Mouse (Mus musculus): ENCODE measurements around the gene Defa21. TPM values are rescaled to one million over a fixed set of nuclear protein-coding genes. Genes with fewer than 3 reads are reported as not detected.
"Not testable (repeated sequence)": the region's sequence is repeated elsewhere in the genome, so short reads cannot be mapped to it uniquely, and the experiment has no call there.

The Defa21 gene
- polyA plus RNA-seq, 1 experiment from 2014 or later: not detected

DNA sequence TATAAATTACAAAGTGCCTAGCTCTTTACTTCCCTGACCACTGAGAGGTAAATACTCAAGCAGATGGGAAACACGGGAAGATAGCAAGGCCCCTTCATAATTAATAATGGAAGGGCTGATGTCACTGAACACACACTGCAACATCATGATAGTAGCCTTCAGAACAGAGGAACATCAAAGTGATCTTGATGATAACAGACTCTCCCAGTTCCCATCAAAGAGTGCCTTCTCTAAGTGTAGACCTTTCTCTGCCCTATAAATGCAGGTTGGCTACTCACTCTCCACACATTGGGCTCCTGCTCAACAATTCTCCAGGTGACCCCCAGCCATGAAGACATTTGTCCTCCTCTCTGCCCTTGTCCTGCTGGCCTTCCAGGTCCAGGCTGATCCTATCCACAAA is 39.4 kb downstream of the Defa21 start, which contains the start of gene Defa35:
Gene Defa35 (plus strand): TSS at position 301 of the 400 bp plus-strand sequence.
- not testable (repeated sequence) for H3K4me3 ChIP-seq (ENCODE audit: low read length)
- 76% methylated on average over 1 of the region's 1 CpGs for WGBS

More for the DNA sequence above, 39.4 kb downstream of the Defa21 start, which contains the start of gene Defa35:
- ATAC-seq; H3K4me2 ChIP-seq (ENCODE audit: low read depth, low read length); H3K4me1 ChIP-seq (ENCODE audit: control insufficient read depth, insufficient read depth, low read length); H3K9me3 ChIP-seq (ENCODE audit: control insufficient read depth, low read length); H3K27me3 ChIP-seq (replicated peaks; ENCODE audit: control insufficient read depth, insufficient read depth, low read length); H3K36me3 ChIP-seq (ENCODE audit: control insufficient read depth, insufficient read depth, low read length); H3K27ac ChIP-seq (ENCODE audit: low read length); H3K9ac ChIP-seq (ENCODE audit: low read depth, low read length): not testable (repeated sequence)

Other genes with a start within 250 kb of the Defa21 start
- gene Defb33, start 132.9 kb upstream of the Defa21 start, polyA plus RNA-seq (2015; fragmentation: Nextera tagmentation; extraction: Ambion mirVana): not detected in 2 replicates
- not detected in 2 replicates for gene Gm15056, start 122.9 kb upstream of the Defa21 start, polyA plus RNA-seq (2015; fragmentation: Nextera tagmentation; extraction: Ambion mirVana)
- gene Gm6040, start 103.5 kb upstream of the Defa21 start, polyA plus RNA-seq (2015; fragmentation: Nextera tagmentation; extraction: Ambion mirVana): not detected in 2 replicates
- gene AY761185, start 80.8 kb upstream of the Defa21 start, polyA plus RNA-seq (2015; fragmentation: Nextera tagmentation; extraction: Ambion mirVana): not detected in 2 replicates
- gene Defa23, start 29.5 kb downstream of the Defa21 start, polyA plus RNA-seq (2015; fragmentation: Nextera tagmentation; extraction: Ambion mirVana): 0.53 TPM in 1 of 2 replicates, not detected in the other
- not detected in 2 replicates for gene Defa35, start 39.5 kb downstream of the Defa21 start, polyA plus RNA-seq (2015; fragmentation: Nextera tagmentation; extraction: Ambion mirVana)
- gene Defa25, start 58.9 kb downstream of the Defa21 start, polyA plus RNA-seq (2015; fragmentation: Nextera tagmentation; extraction: Ambion mirVana): not detected in 2 replicates
- not detected in 2 replicates for gene Gm14851, start 70.5 kb downstream of the Defa21 start, polyA plus RNA-seq (2015; fragmentation: Nextera tagmentation; extraction: Ambion mirVana)
- 0.69 and 1.5 TPM in 2 replicates for gene Defa30, start 109.1 kb downstream of the Defa21 start, polyA plus RNA-seq (2015; fragmentation: Nextera tagmentation; extraction: Ambion mirVana)
- gene Defa22, start 136.7 kb downstream of the Defa21 start, polyA plus RNA-seq (2015; fragmentation: Nextera tagmentation; extraction: Ambion mirVana): not detected in 2 replicates
- not detected in 2 replicates for gene Defa31, start 166.1 kb downstream of the Defa21 start, polyA plus RNA-seq (2015; fragmentation: Nextera tagmentation; extraction: Ambion mirVana)
- gene Gm15293, start 176.0 kb downstream of the Defa21 start, polyA plus RNA-seq (2015; fragmentation: Nextera tagmentation; extraction: Ambion mirVana): not detected in 2 replicates
- not detected in 2 replicates for gene Gm15292, start 224.2 kb downstream of the Defa21 start, polyA plus RNA-seq (2015; fragmentation: Nextera tagmentation; extraction: Ambion mirVana)

Data from intestine, embryonic 16.5 days (tissue).